Mouse (Mus musculus) embryo, embryonic 10 days (tissue): ENCODE data around the gene Ppp6r2.

Source experiments
- DNase-seq: peaks from one replicate; pipeline ENCODE4 v3.0.0-alpha.2; 2015; ENCODE audit warnings: low spot score

The Ppp6r2 gene

GRCm38 (mm10) chr15:89258997-89259396 is 47.6 kb downstream of the Ppp6r2 start:
- DNase-seq: no peak

DNA sequence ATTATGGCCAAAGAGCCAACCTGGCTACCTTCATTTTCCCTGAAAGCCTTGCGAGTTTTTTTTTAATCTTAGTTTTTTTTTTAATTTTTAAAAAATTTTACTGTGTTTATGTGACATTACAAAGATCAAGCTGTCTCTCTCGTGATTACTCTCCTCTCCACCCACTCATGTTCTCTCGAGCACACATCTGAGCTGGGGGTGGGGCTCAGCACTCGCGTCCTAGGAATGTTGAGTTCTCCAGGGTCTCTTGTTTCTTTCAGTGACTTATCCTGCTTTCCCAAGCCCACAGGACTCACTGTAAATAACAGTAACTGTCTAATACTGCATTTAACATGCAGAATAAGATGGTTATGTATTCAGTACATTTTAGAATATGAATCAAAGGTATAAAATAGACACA is 53.1 kb downstream of the Ppp6r2 start:
- DNase-seq: no peak

DNA sequence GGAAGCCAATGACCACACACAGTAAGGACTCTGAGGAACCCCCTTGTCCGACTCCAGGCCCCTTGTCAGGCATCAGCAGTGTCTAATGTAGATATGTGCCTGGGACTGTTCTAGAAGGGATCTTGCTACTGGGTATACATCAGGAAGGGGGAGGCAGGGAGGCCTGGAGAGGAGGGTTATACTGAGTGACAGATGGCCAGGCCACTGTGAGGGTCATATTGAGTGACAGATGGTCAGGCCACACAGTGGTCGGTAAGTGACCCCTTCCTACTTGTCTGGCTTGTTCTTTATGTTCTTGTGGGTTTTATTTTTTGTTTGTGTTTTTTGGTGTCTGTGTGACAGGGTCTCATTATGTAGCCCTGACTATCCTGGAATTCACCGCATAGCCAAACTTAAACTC is 64.1 kb downstream of the Ppp6r2 start:
- no peak for DNase-seq

DNA sequence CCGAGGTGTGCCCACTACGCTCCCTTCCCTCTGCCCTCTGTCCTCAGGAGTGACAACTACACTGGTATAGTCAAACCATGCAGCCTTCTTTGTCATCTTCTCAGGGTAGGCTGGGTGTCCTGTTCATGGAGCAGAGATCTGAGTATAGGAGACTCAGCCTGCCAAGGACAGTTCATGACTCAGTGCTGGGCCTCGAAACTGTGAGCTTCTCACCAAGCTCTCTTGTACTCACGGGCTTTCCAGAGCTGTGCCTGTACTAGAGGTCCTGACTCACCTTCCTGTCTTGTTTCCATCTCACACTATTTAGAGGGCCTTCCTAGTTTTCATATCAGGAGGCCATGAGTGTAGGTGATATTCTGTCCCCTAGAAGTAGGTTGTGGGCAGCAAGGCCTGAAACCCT is 66.0 kb downstream of the Ppp6r2 start:
- no peak for DNase-seq

GRCm38 (mm10) chr15:89282546-89282945 is 71.2 kb downstream of the Ppp6r2 start:
- DNase-seq: no peak

DNA sequence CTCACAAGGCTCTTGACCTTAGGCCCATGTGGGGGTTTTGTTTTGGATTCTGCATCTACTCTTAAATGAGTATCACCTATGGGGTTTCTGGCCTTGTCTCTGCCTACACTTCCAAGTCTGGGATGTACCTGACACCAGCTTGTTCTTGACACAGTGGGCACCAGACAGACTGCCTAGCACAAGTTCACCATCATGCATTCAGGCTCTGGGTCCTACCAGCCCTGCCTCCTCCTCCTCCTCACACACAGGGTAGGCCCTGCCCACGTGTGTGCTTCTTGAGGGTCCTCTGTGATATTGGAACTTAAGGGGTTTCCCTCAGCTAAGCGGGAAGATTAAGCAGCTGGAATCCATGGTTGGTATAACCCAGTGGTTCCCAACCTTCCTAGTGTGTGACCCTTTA is 72.7 kb downstream of the Ppp6r2 start:
- no peak for DNase-seq

- DNase-seq: no peak
Measured at GRCm38 (mm10) chr15:89285004-89285403, 73.7 kb downstream of the Ppp6r2 start.

GRCm38 (mm10) chr15:89285478-89285877 is 74.1 kb downstream of the Ppp6r2 start:
- no peak for DNase-seq

DNA sequence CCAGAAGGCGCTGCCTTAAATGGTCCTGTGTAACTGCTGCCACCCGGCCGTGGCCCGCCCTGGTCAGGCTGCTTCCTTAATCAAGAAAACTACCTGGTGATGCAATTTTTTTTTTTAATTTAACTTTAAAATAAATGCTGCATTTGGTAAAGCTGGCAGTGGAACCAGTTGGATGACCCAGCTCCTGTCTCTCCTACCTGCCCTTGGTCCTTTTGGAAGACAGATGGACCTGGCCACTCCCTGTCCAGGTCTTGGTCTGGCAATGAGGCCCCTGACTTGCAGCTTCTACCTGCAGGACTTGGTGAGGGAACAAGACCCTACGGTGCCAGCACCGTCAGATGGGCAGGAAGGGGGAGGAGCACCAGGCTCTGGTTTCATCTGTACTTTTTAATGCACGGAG is 74.8 kb downstream of the Ppp6r2 start:
- DNase-seq: no peak

- DNase-seq: no peak
Measured at GRCm38 (mm10) chr15:89286582-89286981, 75.2 kb downstream of the Ppp6r2 start.

DNA sequence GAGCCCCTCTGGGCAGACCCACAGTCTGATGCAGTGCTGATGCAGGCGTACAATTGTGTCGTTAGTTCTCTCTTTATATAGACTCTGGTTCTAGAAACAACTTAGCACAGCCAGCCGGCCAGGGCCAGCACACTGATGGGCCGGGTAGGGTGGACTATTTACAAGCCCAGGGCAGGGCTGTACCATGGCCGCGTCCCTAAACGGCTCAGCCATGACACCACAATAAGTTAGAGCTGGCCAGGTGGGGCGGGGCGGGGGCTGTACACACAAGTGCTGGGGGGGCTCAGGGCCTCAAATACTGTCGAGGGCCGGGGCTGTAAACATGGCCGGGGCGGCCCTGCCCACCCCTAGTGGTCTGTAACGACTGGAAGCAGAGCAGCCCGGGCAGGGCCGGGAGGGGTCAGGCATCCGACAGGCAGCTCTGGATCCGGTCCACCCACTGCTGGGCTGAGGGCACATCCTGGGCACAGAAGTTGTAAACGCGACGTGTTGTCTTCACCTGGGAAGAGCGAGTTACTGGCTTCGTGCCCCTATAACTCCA is 76.9 kb downstream of the Ppp6r2 start:
- DNase-seq: no peak

GRCm38 (mm10) chr15:89289455-89289854 is 78.1 kb downstream of the Ppp6r2 start:
- no peak for DNase-seq

GRCm38 (mm10) chr15:89291521-89291920 is 80.2 kb downstream of the Ppp6r2 start:
- no peak for DNase-seq

GRCm38 (mm10) chr15:89292795-89293194 is 81.4 kb downstream of the Ppp6r2 start:
- DNase-seq: no peak

GRCm38 (mm10) chr15:89293778-89294177 is 82.4 kb downstream of the Ppp6r2 start:
- no peak for DNase-seq

DNA sequence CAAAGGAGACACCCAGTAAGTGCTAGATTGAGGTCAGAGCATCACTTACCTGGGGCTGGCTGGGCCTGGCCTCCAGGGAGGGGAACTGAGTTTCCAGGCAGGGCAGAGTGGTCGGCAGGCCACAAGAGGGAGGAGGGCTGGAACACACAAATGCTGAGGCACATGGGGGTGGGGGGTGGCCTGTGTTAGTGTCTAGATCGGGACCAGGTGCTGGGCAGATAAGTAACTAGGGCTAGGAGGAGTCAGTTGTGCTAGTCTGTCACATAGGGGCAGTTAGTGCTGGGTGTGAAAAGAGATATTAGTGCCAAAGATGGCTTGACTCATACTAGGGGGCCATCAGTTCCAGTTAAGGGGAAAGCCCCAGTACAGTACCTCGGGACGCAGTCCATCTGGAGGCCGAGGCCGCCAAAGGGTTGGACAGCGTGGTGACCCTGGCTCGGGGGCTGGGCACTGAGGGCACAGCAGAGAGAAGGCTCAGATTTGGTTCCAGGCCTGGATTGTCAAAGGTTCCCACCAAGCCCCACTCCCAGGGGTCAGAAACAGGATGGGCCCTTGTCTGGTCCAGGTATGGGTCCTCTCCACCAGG is 84.3 kb downstream of the Ppp6r2 start:
- no peak for DNase-seq

DNA sequence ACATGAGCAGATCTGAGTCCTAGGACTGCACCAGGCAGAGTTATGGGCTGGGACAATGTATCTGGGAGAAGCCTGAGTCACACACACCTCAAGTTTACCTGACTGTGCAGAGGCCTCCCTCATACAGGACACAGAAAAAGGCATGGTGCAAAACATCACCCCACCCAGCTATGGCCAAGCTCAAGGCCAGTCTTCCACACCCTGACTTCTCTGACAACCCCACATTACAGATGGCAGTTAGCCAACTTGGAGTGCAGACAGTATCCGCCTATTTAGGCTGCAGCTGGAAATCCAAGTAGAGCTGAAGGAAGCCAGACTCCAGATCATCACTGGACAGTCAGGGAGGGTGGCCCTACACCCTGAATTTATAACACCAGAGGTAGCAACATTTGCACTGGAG is 85.1 kb downstream of the Ppp6r2 start:
- no peak for DNase-seq

GRCm38 (mm10) chr15:89297695-89298094 is 86.3 kb downstream of the Ppp6r2 start:
- no peak for DNase-seq

- DNase-seq: no peak
Measured at GRCm38 (mm10) chr15:89300180-89300579, 88.8 kb downstream of the Ppp6r2 start.

DNA sequence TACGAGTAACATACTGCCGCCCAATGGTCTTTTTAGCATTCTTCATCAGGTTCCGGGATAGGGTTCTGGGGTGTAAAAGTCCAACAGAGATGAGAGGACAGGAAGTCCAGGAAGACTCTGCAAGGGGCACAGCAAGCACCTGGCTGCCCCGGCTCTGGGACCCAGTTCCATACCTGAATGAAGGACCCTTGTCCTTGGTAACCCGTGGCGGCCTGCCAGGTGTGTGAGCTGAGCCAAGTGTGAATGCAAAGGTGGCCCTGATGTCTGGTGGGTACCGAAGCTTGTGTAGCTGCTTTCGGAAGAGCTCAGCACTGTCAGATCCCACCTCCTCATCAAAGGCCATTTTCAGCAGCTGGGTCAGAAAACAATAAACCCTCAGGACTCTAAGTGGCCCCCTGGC is 89.2 kb downstream of the Ppp6r2 start:
- no peak for DNase-seq

DNA sequence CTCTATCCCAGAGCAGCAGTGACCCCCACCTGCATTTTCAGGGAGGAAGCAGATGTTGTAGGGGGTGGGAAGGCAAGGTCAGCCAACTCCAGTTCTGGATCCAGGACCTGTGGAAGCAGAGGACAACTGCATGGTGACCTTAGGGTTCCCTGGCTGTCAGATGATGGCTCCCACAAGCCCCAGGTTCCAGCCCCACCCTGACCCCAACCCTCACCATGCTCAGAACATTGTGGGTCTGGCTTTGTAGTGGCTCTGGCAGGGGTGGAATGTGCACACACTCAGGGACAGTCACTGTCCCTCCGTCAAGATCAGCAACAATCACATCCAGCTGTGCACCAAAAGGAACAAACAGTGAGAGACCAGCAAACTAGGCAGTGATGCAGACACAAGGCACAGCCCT is 94.6 kb downstream of the Ppp6r2 start:
- DNase-seq: no peak

- DNase-seq: no peak
Measured at GRCm38 (mm10) chr15:89307461-89307860, 96.1 kb downstream of the Ppp6r2 start.

DNA sequence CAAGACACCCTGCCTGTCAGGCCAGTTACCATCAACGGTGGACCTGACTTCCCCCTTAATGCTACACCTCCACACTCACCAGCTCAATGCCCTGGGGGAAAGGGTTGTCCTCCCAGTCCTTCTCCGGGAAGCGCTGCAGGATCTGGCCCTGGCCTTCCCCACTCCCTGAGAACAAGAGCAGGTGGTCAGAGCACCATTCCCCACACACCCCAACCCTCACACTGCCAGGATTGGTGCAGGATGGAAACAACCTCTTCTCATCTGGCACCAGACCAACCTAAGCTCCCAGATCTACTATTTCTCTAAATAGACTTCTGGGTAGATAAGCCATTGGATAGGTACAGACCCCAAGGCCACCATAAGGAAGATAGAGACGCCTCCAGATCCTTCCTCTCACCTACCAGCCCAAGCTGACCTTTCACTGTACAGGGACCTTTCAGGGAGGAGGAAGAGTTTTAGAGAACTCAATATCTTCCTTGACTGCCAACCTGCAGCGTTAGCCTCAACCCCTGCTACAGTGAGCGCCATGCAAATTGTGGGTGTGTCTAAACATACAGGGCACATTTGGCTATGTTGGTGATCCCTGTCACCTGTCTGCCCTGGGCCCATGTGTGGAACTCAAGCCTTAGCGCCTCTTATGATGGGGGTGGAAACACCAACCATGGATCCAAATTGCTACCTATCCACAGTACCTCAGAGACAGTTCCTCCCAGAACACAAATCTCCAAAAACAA is 97.2 kb downstream of the Ppp6r2 start:
- DNase-seq: no peak
